Mouse (Mus musculus): ENCODE results near the gene Ttc28. TPM values are rescaled to one million over a fixed set of nuclear protein-coding genes. Genes with fewer than 3 reads are reported as not detected.

Ttc28 gene
- polyA plus RNA-seq, 1 experiment from 2014 or later = 17.8 TPM

DNA sequence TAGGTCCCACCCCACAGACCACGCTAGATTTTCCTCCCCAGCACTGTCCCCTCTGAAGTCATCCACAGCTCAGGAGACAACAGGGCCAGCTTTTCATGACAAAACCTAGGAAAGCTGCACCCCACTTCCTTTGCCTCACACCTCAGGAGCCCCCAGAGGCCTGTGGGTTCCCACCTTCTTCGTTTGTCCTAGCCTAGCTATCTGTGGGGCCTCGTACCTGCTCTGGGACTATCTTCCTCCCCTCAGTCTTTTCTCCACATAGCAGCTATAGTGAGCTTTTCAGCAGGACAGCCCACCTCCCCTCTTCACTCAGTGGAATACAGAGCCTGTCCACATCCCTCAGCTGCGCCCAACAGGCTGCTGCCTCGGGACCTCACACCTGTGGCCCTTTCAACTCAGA lies 418.2 kb downstream of the Ttc28 start:
- WGBS = 63% methylated on average over 5 of the region's 5 CpGs

DNA sequence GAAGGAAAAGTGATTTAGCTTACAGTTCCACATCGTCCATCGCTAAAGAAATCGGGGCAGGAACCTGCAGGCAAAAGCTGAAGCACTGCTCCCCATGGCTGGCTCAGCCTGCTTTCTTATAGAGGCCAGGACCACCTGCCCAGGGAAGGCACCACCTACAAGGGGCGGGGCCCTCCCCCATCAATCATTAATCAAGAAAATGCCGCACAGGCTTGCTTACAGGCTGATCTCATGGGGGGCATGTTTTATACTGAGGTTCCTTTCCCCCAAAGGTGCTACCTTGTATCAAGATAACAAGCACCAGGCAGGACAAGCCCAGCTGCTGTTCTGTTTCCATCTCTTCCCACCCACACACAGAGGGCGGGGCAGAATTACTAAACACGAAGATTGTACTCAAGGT lies 419.1 kb downstream of the Ttc28 start:
- no peak overlapping the region for H3K9ac ChIP-seq (replicated peaks; ENCODE audit: low read depth, low read length)

More for the DNA sequence above, 418.2 kb downstream of the Ttc28 start:
- H3K9me3 ChIP-seq (ENCODE audit: control insufficient read depth, low read depth, low read length) = no peaks in the 10 kb centered on the region
- no peak overlapping the region for H3K27ac ChIP-seq (ENCODE audit: low read length)
- no peak overlapping the region for H3K4me2 ChIP-seq (replicated peaks; ENCODE audit: low read depth, low read length)
- no peak overlapping the region for H3K9ac ChIP-seq (replicated peaks; ENCODE audit: low read depth, low read length)
- H3K27me3 ChIP-seq (ENCODE audit: control insufficient read depth, insufficient read depth, low read length) = no peaks in the 10 kb centered on the region
- H3K4me3 ChIP-seq (ENCODE audit: low read depth, low read length) = no peak overlapping the region
- ATAC-seq (ENCODE audit: insufficient number of reproducible peaks, insufficient read depth, low FRiP score, low read depth) = no peak
- no peaks in the 10 kb centered on the region for H3K4me1 ChIP-seq (ENCODE audit: control insufficient read depth, insufficient read depth, low read length)
- H3K36me3 ChIP-seq (ENCODE audit: control insufficient read depth, insufficient read depth, low read length) = no peaks in the 10 kb centered on the region

DNA sequence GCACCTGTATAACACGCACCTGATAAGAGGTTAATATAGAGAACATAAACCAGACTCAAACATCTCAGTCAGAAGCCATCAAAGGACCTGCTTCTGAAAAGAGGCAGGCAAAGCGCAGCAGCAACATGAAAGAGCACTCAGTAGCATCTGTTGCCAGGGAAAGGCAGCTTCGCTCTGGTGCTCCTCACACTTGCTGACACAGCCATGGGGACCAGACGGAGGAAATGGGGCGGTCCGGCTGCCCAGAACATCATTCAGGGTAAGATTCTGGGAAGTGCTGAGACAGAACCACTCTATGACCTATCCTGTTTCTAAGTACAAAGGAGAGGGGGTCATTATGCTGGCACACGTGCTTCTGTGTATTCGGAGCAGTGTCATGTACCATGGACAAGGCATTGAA lies 421.2 kb downstream of the Ttc28 start:
- no peak for ATAC-seq (ENCODE audit: insufficient number of reproducible peaks, insufficient read depth, low FRiP score, low read depth)
- no peak overlapping the region for H3K27ac ChIP-seq (ENCODE audit: low read length)
- H3K4me1 ChIP-seq (ENCODE audit: control insufficient read depth, insufficient read depth, low read length) = no peaks in the 10 kb centered on the region
- H3K9me3 ChIP-seq (ENCODE audit: control insufficient read depth, low read depth, low read length) = no peaks in the 10 kb centered on the region
- no peak overlapping the region for H3K9ac ChIP-seq (replicated peaks; ENCODE audit: low read depth, low read length)
- no peaks in the 10 kb centered on the region for H3K36me3 ChIP-seq (ENCODE audit: control insufficient read depth, insufficient read depth, low read length)
- H3K27me3 ChIP-seq (ENCODE audit: control insufficient read depth, insufficient read depth, low read length) = no peaks in the 10 kb centered on the region
- 74% methylated on average over 8 of the region's 8 CpGs for WGBS
- no peak overlapping the region for H3K4me2 ChIP-seq (replicated peaks; ENCODE audit: low read depth, low read length)
- no peak overlapping the region for H3K4me3 ChIP-seq (ENCODE audit: low read depth, low read length)

More for the DNA sequence above, 419.1 kb downstream of the Ttc28 start:
- Histone ChIP-seq H3K9me3 (ENCODE audit: control insufficient read depth, low read depth, low read length) (no peaks in the 10 kb centered on the region), H3K27ac (ENCODE audit: low read length) (no peak overlapping the region), H3K4me2 (replicated peaks; ENCODE audit: low read depth, low read length) (no peak overlapping the region), H3K36me3 (ENCODE audit: control insufficient read depth, insufficient read depth, low read length) (no peaks in the 10 kb centered on the region), H3K4me3 (ENCODE audit: low read depth, low read length) (no peak overlapping the region), H3K4me1 (ENCODE audit: control insufficient read depth, insufficient read depth, low read length) (no peaks in the 10 kb centered on the region), H3K27me3 (ENCODE audit: control insufficient read depth, insufficient read depth, low read length) (no peaks in the 10 kb centered on the region)
- ATAC-seq (ENCODE audit: insufficient number of reproducible peaks, insufficient read depth, low FRiP score, low read depth) = no peak
- WGBS = 39% methylated on average over 7 of the region's 7 CpGs

DNA sequence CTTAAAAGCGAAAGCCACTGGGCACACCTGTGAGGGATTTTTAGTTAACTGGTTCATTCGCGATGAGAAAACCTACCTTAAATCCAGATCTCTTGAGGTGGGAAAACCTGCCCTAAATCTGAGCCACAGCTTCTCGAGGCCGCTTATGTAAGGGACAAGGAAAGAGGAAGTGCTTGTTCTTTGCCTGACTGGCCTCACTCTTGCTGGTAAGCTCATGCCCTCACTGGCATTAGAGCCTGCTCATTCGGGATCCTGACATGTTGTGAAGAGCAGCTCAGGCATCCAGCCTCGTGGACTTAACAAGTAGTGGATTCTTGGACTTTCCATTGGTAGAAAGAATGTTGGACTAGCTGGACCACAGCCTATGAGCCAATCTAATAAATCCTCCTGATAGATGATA lies 422.1 kb downstream of the Ttc28 start:
- ATAC-seq (ENCODE audit: insufficient number of reproducible peaks, insufficient read depth, low FRiP score, low read depth) = no peak
- H3K4me2 ChIP-seq (replicated peaks; ENCODE audit: low read depth, low read length) = no peak overlapping the region
- H3K27me3 ChIP-seq (ENCODE audit: control insufficient read depth, insufficient read depth, low read length) = no peaks in the 10 kb centered on the region
- H3K4me1 ChIP-seq (ENCODE audit: control insufficient read depth, insufficient read depth, low read length) = no peaks in the 10 kb centered on the region
- no peaks in the 10 kb centered on the region for H3K9me3 ChIP-seq (ENCODE audit: control insufficient read depth, low read depth, low read length)
- WGBS = 72% methylated on average over 7 of the region's 7 CpGs
- H3K36me3 ChIP-seq (ENCODE audit: control insufficient read depth, insufficient read depth, low read length) = no peaks in the 10 kb centered on the region
- H3K9ac ChIP-seq (replicated peaks; ENCODE audit: low read depth, low read length) = no peak overlapping the region
- H3K4me3 ChIP-seq (ENCODE audit: low read depth, low read length) = no peak overlapping the region
- H3K27ac ChIP-seq (ENCODE audit: low read length) = no peak overlapping the region

DNA sequence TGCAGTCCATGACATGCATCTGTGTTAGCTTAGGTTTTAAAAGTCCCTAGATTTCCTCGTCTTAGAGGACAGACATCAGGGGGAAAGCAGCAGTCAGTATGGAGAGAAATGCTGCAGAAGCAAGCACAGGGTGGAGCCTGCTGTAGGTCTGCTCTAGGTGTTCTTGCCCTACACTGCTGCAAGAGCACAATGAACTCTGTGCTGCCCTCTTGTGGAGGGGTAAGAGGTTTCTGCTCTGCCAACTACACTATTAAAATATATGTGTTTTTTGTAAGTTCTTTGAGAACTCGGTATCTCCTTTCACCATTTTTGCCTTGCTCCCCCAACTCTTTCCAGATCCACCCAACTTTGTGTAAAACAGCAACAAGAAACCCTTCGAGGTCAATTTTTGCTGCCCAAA lies 425.1 kb downstream of the Ttc28 start:
- H3K9me3 ChIP-seq (ENCODE audit: control insufficient read depth, low read depth, low read length) = no peaks in the 10 kb centered on the region
- no peaks in the 10 kb centered on the region for H3K36me3 ChIP-seq (ENCODE audit: control insufficient read depth, insufficient read depth, low read length)
- H3K9ac ChIP-seq (replicated peaks; ENCODE audit: low read depth, low read length) = no peak overlapping the region
- no peak overlapping the region for H3K4me2 ChIP-seq (replicated peaks; ENCODE audit: low read depth, low read length)
- no peak overlapping the region for H3K27ac ChIP-seq (ENCODE audit: low read length)
- no peaks in the 10 kb centered on the region for H3K27me3 ChIP-seq (ENCODE audit: control insufficient read depth, insufficient read depth, low read length)
- WGBS = 89% methylated on average over 3 of the region's 3 CpGs
- H3K4me1 ChIP-seq (ENCODE audit: control insufficient read depth, insufficient read depth, low read length) = no peaks in the 10 kb centered on the region
- H3K4me3 ChIP-seq (ENCODE audit: low read depth, low read length) = no peak overlapping the region
- ATAC-seq (ENCODE audit: insufficient number of reproducible peaks, insufficient read depth, low FRiP score, low read depth) = no peak

DNA sequence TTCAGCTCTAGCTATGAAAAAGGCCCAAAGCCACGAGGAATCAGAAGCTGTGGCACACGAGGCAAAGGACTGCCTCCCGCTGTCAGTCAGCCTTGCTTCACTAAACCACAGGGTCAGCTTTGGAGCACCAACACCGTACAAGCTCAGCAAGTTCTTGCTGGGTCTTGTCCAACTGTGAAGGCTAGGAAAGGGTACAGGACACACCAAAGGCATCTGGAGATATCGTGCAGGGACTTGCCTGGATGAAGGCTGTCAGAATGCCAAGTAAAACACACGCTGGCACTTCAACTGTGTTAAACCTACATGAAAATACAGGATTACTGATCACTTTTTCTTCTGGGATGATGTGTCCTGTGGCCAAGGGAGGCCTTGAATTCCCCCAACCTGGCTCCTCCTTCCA lies 430.6 kb downstream of the Ttc28 start:
- Histone ChIP-seq H3K27ac (ENCODE audit: low read length) (no peak overlapping the region), H3K27me3 (ENCODE audit: control insufficient read depth, insufficient read depth, low read length) (no peaks in the 10 kb centered on the region), H3K9ac (replicated peaks; ENCODE audit: low read depth, low read length) (no peak overlapping the region), H3K36me3 (ENCODE audit: control insufficient read depth, insufficient read depth, low read length) (no peaks in the 10 kb centered on the region), H3K4me2 (replicated peaks; ENCODE audit: low read depth, low read length) (no peak overlapping the region), H3K4me3 (ENCODE audit: low read depth, low read length) (no peak overlapping the region), H3K9me3 (ENCODE audit: control insufficient read depth, low read depth, low read length) (no peaks in the 10 kb centered on the region; the same call in 1 of the 2 replicates), H3K4me1 (ENCODE audit: control insufficient read depth, insufficient read depth, low read length) (no peaks in the 10 kb centered on the region)
- no peak for ATAC-seq (ENCODE audit: insufficient number of reproducible peaks, insufficient read depth, low FRiP score, low read depth)
- WGBS = 66% methylated on average over 6 of the region's 6 CpGs

DNA sequence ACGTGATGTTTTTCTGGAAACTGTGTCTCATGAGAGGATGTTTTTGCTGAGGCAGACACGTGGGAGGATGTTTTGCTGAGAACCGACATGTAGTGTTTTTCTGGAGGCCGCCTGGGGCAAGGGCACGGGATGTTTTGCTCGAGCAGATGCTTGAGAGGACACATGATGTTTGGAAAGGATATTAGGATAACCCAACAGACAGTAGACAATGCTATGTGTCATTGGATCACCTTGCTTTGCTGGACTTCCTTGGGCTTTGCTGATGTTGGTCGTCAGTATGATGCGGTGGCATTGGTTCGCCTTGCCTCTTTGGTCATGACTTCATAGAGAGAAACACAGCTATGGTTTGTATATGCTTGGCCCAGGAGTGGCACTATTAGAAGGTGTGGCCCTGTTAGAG lies 434.2 kb downstream of the Ttc28 start:
- no peak overlapping the region for H3K4me3 ChIP-seq (ENCODE audit: low read depth, low read length)
- no peaks in the 10 kb centered on the region for H3K36me3 ChIP-seq (ENCODE audit: control insufficient read depth, insufficient read depth, low read length)
- H3K4me1 ChIP-seq (ENCODE audit: control insufficient read depth, insufficient read depth, low read length) = no peaks in the 10 kb centered on the region
- WGBS = 86% methylated on average over 9 of the region's 9 CpGs
- ATAC-seq (ENCODE audit: insufficient number of reproducible peaks, insufficient read depth, low FRiP score, low read depth) = no peak
- no peak overlapping the region for H3K4me2 ChIP-seq (replicated peaks; ENCODE audit: low read depth, low read length)
- H3K9ac ChIP-seq (replicated peaks; ENCODE audit: low read depth, low read length) = no peak overlapping the region
- H3K27ac ChIP-seq (ENCODE audit: low read length) = no peak overlapping the region
- no peaks in the 10 kb centered on the region for H3K27me3 ChIP-seq (ENCODE audit: control insufficient read depth, insufficient read depth, low read length)
- no peaks in the 10 kb centered on the region; the same call in 1 of the 2 replicates for H3K9me3 ChIP-seq (ENCODE audit: control insufficient read depth, low read depth, low read length)

DNA sequence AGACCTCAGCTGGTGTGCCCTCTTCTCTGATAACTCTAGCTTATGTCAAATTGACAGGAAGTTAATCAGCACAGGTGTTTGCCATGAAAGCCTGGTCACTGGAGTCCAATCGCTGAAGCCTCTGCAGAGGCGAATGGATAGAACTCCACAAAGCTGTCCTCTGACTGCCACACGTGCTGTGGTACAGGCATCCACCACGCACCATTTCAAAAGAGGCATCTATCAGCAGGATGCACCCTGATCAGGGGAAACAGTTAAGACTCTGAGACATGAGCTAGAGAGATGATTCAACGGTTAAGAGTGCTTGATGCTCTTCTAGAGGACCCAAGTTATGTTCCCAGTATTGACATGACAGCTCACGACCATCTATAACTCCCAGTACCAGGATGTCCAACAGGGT lies 435.5 kb downstream of the Ttc28 start:
- no peaks in the 10 kb centered on the region for H3K27me3 ChIP-seq (ENCODE audit: control insufficient read depth, insufficient read depth, low read length)

DNA sequence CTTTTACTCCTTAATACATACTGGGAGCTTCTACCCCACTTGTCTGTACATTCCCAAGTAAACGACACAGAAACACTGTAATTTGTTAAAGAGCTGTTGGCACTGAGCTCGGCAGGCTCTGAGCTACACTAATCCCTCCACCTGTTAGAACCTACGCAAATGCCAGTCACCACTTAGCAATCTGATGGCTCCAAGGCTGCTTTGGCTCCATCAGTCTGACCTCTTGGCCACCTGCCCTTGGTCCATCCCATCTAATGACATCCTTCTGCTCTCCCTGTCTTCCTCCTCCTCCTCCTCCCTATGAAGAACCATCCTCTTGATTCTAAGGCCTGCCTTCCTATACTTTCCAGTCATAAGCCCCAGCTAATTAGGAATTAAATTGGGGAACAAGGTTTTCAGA lies 437.9 kb downstream of the Ttc28 start:
- no peak overlapping the region for H3K9ac ChIP-seq (replicated peaks; ENCODE audit: low read depth, low read length)
- WGBS = 37% methylated on average over 3 of the region's 3 CpGs
- no peak overlapping the region for H3K4me3 ChIP-seq (ENCODE audit: low read depth, low read length)
- ATAC-seq (ENCODE audit: insufficient number of reproducible peaks, insufficient read depth, low FRiP score, low read depth) = no peak
- H3K27me3 ChIP-seq (ENCODE audit: control insufficient read depth, insufficient read depth, low read length) = no peaks in the 10 kb centered on the region
- no peaks in the 10 kb centered on the region for H3K36me3 ChIP-seq (ENCODE audit: control insufficient read depth, insufficient read depth, low read length)
- no peaks in the 10 kb centered on the region; the same call in 1 of the 2 replicates for H3K9me3 ChIP-seq (ENCODE audit: control insufficient read depth, low read depth, low read length)
- no peaks in the 10 kb centered on the region for H3K4me1 ChIP-seq (ENCODE audit: control insufficient read depth, insufficient read depth, low read length)
- no peak overlapping the region for H3K4me2 ChIP-seq (replicated peaks; ENCODE audit: low read depth, low read length)
- no peak overlapping the region for H3K27ac ChIP-seq (ENCODE audit: low read length)

More for the DNA sequence above, 435.5 kb downstream of the Ttc28 start:
- Histone ChIP-seq H3K9ac (replicated peaks; ENCODE audit: low read depth, low read length) (no peak overlapping the region), H3K4me1 (ENCODE audit: control insufficient read depth, insufficient read depth, low read length) (no peaks in the 10 kb centered on the region), H3K9me3 (ENCODE audit: control insufficient read depth, low read depth, low read length) (no peaks in the 10 kb centered on the region; the same call in 1 of the 2 replicates), H3K27ac (ENCODE audit: low read length) (no peak overlapping the region), H3K36me3 (ENCODE audit: control insufficient read depth, insufficient read depth, low read length) (no peaks in the 10 kb centered on the region), H3K4me3 (ENCODE audit: low read depth, low read length) (no peak overlapping the region), H3K4me2 (replicated peaks; ENCODE audit: low read depth, low read length) (no peak overlapping the region)
- ATAC-seq (ENCODE audit: insufficient number of reproducible peaks, insufficient read depth, low FRiP score, low read depth) = no peak
- WGBS = 84% methylated on average over 6 of the region's 6 CpGs

Measured in stomach, embryonic 14.5 days (tissue).